Mouse (Mus musculus): ENCODE measurements around the gene Gm15080. TPM values are rescaled to one million over a fixed set of nuclear protein-coding genes. Genes with fewer than 3 reads are reported as not detected.
"Not testable (repeated sequence)": the region's sequence is repeated elsewhere in the genome, so short reads cannot be mapped to it uniquely, and the experiment has no call there.

Gene Gm15080
- polyA plus RNA-seq (2015; fragmentation: Nextera tagmentation; extraction: Ambion mirVana), result not detected in 2 replicates

GRCm38 (mm10) chrX:147992693-147993092 lies at the start of gene Gm15080:
Gm15080 (plus strand) TSS chrX:147992993.
- not testable (repeated sequence) for ATAC-seq (ENCODE audit: borderline replicate concordance, extremely low read depth, low FRiP score, low TSS enrichment); H3K4me1 ChIP-seq; H3K4me2 ChIP-seq; H3K36me3 ChIP-seq; H3K27me3 ChIP-seq; H3K27ac ChIP-seq; H3K9me3 ChIP-seq; H3K9ac ChIP-seq; H3K4me3 ChIP-seq
- WGBS, result 90% methylated on average over 2 of the region's 5 CpGs

Other genes with a start within 250 kb of the Gm15080 start
- not detected in 2 replicates for gene Gm15128, start 227.0 kb upstream of the Gm15080 start, polyA plus RNA-seq (2015; fragmentation: Nextera tagmentation; extraction: Ambion mirVana)
- gene Gm15107, start 187.7 kb downstream of the Gm15080 start, polyA plus RNA-seq (2015; fragmentation: Nextera tagmentation; extraction: Ambion mirVana), result not detected in 2 replicates